Mouse (Mus musculus) forebrain, embryonic 13.5 days (tissue): ENCODE data around the gene Stk11ip. TPM values are rescaled to one million over a fixed set of nuclear protein-coding genes. Genes with fewer than 3 reads are reported as not detected.

ENCODE experiments used
- polyA plus RNA-seq: library from polyadenylated mRNA; unstranded; fragments of >200 nt; fragmentation: Nextera tagmentation; extraction: Ambion mirVana; gene quantifications from 2 replicates; pipeline ENCODE4 v1.2.1, GENCODE M21; 2015

The Stk11ip gene
- polyA plus RNA-seq, 1 experiment from 2014 or later = 16.3 TPM

Other genes with a start within 250 kb of the Stk11ip start
- 37.0 and 44.1 TPM in 2 replicates for gene Resp18, start 243.1 kb upstream of the Stk11ip start, polyA plus RNA-seq
- 140 and 142 TPM in 2 replicates for gene Dnpep, start 203.5 kb upstream of the Stk11ip start, polyA plus RNA-seq
- 0.81 and 1.1 TPM in 2 replicates for gene Des, start 161.2 kb upstream of the Stk11ip start, polyA plus RNA-seq
- 7.6 and 9.0 TPM in 2 replicates for gene Speg, start 146.2 kb upstream of the Stk11ip start, polyA plus RNA-seq
- 53.7 and 62.7 TPM in 2 replicates for gene Gmppa, start 85.6 kb upstream of the Stk11ip start, polyA plus RNA-seq
- 4.0 and 5.4 TPM in 2 replicates for gene Asic4, start 71.1 kb upstream of the Stk11ip start, polyA plus RNA-seq
- gene Chpf, start 42.2 kb upstream of the Stk11ip start, polyA plus RNA-seq = 16.9 and 18.6 TPM in 2 replicates
- gene Tmem198, start 42.0 kb upstream of the Stk11ip start, polyA plus RNA-seq = 34.0 and 35.5 TPM in 2 replicates
- gene Obsl1, start 15.1 kb upstream of the Stk11ip start, polyA plus RNA-seq = 15.5 and 17.2 TPM in 2 replicates
- gene Inha, start 14.5 kb upstream of the Stk11ip start, polyA plus RNA-seq = 5.8 and 8.0 TPM in 2 replicates
- gene Slc4a3, start 24.7 kb downstream of the Stk11ip start, polyA plus RNA-seq = 20.9 and 25.3 TPM in 2 replicates